Mouse (Mus musculus): Measurements from ENCODE around the gene Vasp. TPM values are rescaled to one million over a fixed set of nuclear protein-coding genes. Genes with fewer than 3 reads are reported as not detected.

Vasp gene
- polyA plus RNA-seq, 1 experiment from 2014 or later = 42.4 TPM

GRCm38 (mm10) chr7:19239986-19240385 is 31.6 kb downstream of the Vasp start:
- H3K9ac ChIP-seq = no peak overlapping the region

DNA sequence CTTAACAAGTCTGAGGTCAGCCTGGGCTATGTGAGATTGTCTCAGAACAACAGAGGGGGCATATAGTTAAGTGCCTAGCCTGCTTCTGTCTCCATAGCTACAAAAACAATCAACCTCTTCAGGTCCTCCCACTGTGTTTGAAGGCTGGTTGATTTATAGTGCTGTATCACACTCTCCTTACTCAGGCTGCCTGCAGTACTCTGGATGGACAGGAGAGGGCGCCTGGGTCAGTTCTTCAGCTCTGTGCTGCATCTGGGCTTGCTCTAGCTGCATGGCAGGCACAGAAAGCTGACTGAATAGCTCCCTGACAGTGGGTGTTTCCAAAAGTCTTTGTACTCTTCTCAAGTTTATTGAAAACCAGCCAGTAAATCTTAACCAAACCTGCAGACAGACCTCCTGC is 32.2 kb downstream of the Vasp start:
- 0% methylated on average over 1 of the region's 1 CpGs for WGBS
- Histone ChIP-seq H3K9me3 (no peaks in the 10 kb centered on the region), H3K4me2 (no peak overlapping the region), H3K27ac (peak overlapping the region; percentile 66), H3K9ac (no peak overlapping the region), H3K4me3 (replicated peaks) (no peak overlapping the region), H3K36me3 (replicated peaks) (no peaks in the 10 kb centered on the region), H3K4me1 (peaks cover 11% of the 10 kb centered on the region; the same call in 1 of the 2 replicates), H3K27me3 (no peaks in the 10 kb centered on the region)
- ATAC-seq (ENCODE audit: low FRiP score) = peak; percentile 88

More at GRCm38 (mm10) chr7:19239986-19240385, 31.6 kb downstream of the Vasp start:
- Histone ChIP-seq H3K27me3 (no peaks in the 10 kb centered on the region), H3K4me3 (replicated peaks) (no peak overlapping the region), H3K27ac (no peak overlapping the region), H3K4me1 (peaks cover 11% of the 10 kb centered on the region; the same call in 1 of the 2 replicates), H3K9me3 (no peaks in the 10 kb centered on the region), H3K4me2 (no peak overlapping the region), H3K36me3 (replicated peaks) (peaks cover 5% of the 10 kb centered on the region)
- ATAC-seq (ENCODE audit: low FRiP score) = no peak
- WGBS = 70% methylated on average over 1 of the region's 4 CpGs

DNA sequence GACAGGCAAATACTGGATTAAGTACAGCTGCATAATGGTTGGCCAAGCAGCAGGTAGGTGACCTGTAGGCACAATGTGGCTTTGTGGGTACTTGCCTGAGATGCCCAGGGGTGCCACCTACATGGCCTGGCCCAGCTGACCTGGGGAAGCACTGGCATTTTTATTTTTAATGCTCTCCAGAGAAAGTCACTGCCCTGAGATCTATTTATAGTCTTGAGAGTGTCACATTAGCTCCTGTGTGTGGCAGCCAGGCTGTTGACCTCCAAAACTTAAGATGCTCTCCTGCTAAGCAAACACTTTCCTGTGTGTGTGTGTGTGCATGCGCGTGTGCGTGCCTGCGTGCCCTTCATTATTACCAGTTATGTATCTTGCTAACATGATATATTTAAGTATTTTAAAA is 33.3 kb downstream of the Vasp start:
- no peak for ATAC-seq (ENCODE audit: low FRiP score)
- Histone ChIP-seq H3K4me2 (no peak overlapping the region), H3K9me3 (no peaks in the 10 kb centered on the region), H3K9ac (no peak overlapping the region), H3K27ac (no peak overlapping the region), H3K4me1 (peaks cover 11% of the 10 kb centered on the region; the same call in 1 of the 2 replicates), H3K27me3 (no peaks in the 10 kb centered on the region), H3K36me3 (replicated peaks) (0 out of 2 replicates have a peak, but pooled peaks cover 5% of the 10 kb centered on the region), H3K4me3 (replicated peaks) (no peak overlapping the region)
- WGBS = 98% methylated on average over 4 of the region's 4 CpGs

- peaks cover 12% of the 10 kb centered on the region; the same call in 1 of the 2 replicates for H3K36me3 ChIP-seq (replicated peaks)
- H3K4me2 ChIP-seq = no peak overlapping the region
- H3K27me3 ChIP-seq = no peaks in the 10 kb centered on the region
- H3K9ac ChIP-seq = no peak overlapping the region
- H3K27ac ChIP-seq = no peak overlapping the region
- H3K4me3 ChIP-seq (replicated peaks) = no peak overlapping the region
- H3K9me3 ChIP-seq = no peaks in the 10 kb centered on the region
- WGBS = 84% methylated on average over 2 of the region's 2 CpGs
- H3K4me1 ChIP-seq = peaks cover 11% of the 10 kb centered on the region; the same call in 1 of the 2 replicates
- ATAC-seq (ENCODE audit: low FRiP score) = no peak
Observed at GRCm38 (mm10) chr7:19236411-19236810, 35.2 kb downstream of the Vasp start.

DNA sequence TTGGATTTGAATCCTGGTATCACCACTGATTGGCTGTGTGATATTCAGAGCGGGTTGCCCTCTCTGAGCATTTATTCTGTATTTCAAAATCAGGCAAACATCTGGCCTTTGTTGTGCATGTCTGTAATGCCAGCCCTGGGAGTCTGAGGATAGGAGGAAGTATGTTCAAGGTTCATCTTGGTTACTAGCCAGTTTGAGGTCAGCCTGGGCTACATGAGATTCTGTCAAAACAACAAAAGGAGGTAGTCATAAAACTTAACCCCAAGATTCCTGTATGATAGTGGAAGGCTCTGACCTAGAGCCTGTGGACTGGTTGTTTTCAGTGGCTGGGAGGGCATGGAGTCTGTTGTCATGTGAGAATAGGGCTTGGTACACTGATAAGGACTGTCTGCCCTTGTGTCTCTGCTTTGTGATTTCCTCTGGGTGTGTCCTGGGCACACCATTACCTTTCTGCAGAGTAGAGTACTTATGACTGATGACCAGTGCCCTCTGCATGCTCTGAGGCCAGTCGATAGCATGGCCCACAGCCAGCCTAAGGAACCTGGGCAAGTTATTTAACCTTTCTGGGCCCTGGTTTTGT is 36.4 kb downstream of the Vasp start:
- Histone ChIP-seq H3K4me2 (no peak overlapping the region), H3K27me3 (no peaks in the 10 kb centered on the region), H3K4me3 (replicated peaks) (no peak overlapping the region), H3K27ac (no peak overlapping the region), H3K36me3 (replicated peaks) (peaks cover 22% of the 10 kb centered on the region), H3K9me3 (no peaks in the 10 kb centered on the region), H3K4me1 (peaks cover 14% of the 10 kb centered on the region), H3K9ac (no peak overlapping the region)
- 82% methylated on average over 2 of the region's 2 CpGs for WGBS
- no peak for ATAC-seq (ENCODE audit: low FRiP score)

GRCm38 (mm10) chr7:19234652-19235051 is 37.0 kb downstream of the Vasp start:
- no peak overlapping the region for H3K4me2 ChIP-seq
- H3K9ac ChIP-seq = no peak overlapping the region
- no peaks in the 10 kb centered on the region for H3K9me3 ChIP-seq
- H3K4me3 ChIP-seq (replicated peaks) = no peak overlapping the region
- 78% methylated on average over 5 of the region's 5 CpGs for WGBS
- peaks cover 15% of the 10 kb centered on the region for H3K4me1 ChIP-seq
- peaks cover 22% of the 10 kb centered on the region for H3K36me3 ChIP-seq (replicated peaks)
- no peak for ATAC-seq (ENCODE audit: low FRiP score)
- H3K27ac ChIP-seq = no peak overlapping the region
- no peaks in the 10 kb centered on the region for H3K27me3 ChIP-seq

- H3K9ac ChIP-seq = no peak overlapping the region
- WGBS = 94% methylated on average over 3 of the region's 3 CpGs
- no peaks in the 10 kb centered on the region for H3K9me3 ChIP-seq
- H3K36me3 ChIP-seq (replicated peaks) = peaks cover 22% of the 10 kb centered on the region
- no peak overlapping the region for H3K4me2 ChIP-seq
- peaks cover 20% of the 10 kb centered on the region for H3K4me1 ChIP-seq
- no peaks in the 10 kb centered on the region for H3K27me3 ChIP-seq
- no peak for ATAC-seq (ENCODE audit: low FRiP score)
- no peak overlapping the region for H3K4me3 ChIP-seq (replicated peaks)
- H3K27ac ChIP-seq = no peak overlapping the region
Observed at GRCm38 (mm10) chr7:19231849-19232248, 39.8 kb downstream of the Vasp start.

DNA sequence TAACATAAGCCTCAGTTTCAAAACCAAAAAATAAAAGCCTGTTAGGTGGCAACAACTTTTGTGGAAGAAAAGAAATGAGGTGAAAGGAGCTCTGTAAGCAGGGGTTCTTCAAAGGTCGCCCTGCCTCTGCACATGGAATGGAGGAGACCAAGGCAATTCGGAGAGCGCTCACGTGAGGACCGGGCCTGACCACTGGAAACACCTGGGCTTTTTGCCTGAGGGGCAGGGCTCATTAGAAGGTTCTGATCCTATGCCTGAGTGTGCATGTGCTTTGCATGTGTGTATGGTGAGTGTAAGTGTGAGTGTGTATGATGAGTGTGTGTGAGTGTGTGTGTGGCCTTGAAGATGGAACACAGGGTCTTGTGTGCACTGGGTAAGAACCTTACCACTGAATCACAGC is 40.7 kb downstream of the Vasp start:
- ATAC-seq (ENCODE audit: low FRiP score) = no peak
- Histone ChIP-seq H3K27ac (no peak overlapping the region), H3K9ac (no peak overlapping the region), H3K4me1 (peaks cover 24% of the 10 kb centered on the region), H3K27me3 (no peaks in the 10 kb centered on the region), H3K36me3 (replicated peaks) (peaks cover 23% of the 10 kb centered on the region), H3K9me3 (no peaks in the 10 kb centered on the region), H3K4me3 (replicated peaks) (no peak overlapping the region), H3K4me2 (no peak overlapping the region)
- WGBS = 95% methylated on average over 5 of the region's 5 CpGs

DNA sequence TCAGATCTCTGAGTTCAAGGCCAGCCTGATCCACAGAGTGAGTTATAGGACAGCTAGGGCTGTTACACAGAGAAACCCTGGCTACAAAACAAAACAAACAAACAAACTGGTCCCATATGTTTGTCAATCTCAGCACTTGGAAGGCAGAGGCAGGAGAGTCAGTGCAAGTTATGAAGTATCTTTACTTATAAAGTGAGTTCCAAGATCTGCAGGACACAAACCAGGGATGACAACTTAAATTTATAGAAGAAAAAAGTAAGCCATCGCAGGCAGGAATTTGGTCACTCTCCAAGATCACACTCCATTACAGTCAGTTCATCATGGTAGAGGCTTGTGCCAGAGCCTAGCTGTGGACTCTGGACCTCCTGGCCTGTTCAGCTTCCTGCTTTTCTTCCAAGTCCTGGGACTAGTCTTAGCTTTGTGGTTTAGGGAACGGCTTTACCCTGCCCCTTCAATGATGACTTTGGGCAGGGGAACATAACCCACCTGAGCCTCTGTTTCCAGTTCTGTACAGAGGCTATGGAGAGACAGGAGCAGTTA is 41.5 kb downstream of the Vasp start:
- H3K27ac ChIP-seq = no peak overlapping the region
- H3K4me1 ChIP-seq = peaks cover 24% of the 10 kb centered on the region
- no peak overlapping the region for H3K4me3 ChIP-seq (replicated peaks)
- peaks cover 26% of the 10 kb centered on the region for H3K36me3 ChIP-seq (replicated peaks)
- 0 out of 2 replicates have a peak overlapping the region, but pooled peaks have one; percentile 40 for H3K9ac ChIP-seq
- 0 out of 2 replicates have a peak overlapping the region, but pooled peaks have one; percentile 91 for H3K4me2 ChIP-seq
- no peaks in the 10 kb centered on the region for H3K27me3 ChIP-seq
- 97% methylated on average over 2 of the region's 2 CpGs for WGBS
- ATAC-seq (ENCODE audit: low FRiP score) = no peak
- no peaks in the 10 kb centered on the region for H3K9me3 ChIP-seq

DNA sequence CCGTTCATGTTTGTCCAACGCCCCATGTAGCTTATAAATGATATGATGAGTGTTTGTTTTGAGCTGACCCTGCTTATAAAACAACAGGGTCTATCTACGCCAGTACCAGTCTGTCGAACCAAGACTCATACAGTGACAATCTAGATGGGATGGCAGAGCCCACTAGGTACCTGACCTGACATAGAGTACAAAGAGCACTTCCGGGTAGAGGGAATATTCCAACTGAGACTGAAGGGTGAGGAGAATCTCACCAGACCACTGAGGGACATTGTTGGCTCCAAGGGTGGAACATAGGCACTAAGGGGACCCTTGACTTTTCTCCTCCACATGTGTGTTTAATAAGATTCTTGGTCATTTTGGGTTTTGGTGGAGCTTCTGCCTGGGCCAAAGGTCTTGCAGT is 42.2 kb downstream of the Vasp start:
- Histone ChIP-seq H3K27ac (peak overlapping the region; percentile 100; the same call in 1 of the 2 replicates), H3K9ac (peak overlapping the region; percentile 68), H3K36me3 (replicated peaks) (peaks cover 26% of the 10 kb centered on the region), H3K4me3 (replicated peaks) (peak overlapping the region; percentile 64), H3K27me3 (no peaks in the 10 kb centered on the region), H3K9me3 (no peaks in the 10 kb centered on the region), H3K4me2 (peak overlapping the region; percentile 91), H3K4me1 (peaks cover 24% of the 10 kb centered on the region)
- no peak for ATAC-seq (ENCODE audit: low FRiP score)
- WGBS = 51% methylated on average over 5 of the region's 5 CpGs

DNA sequence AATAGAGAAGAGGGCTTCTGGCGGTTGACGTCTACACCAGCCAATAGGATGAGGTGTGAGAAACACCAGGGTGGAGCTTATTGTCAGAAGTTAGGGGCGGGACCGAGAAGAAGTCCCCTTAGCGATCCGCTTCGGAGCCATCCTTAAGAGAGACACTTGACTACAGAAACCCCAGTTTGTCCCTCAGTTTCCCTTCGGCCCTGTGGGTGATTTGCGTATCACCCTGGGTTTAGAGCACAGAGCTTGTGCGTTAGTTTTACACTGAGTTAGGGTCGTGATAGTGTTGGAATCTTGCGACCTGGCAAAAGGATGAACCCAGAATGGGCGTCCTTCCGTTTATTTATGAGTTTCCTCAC is 42.8 kb downstream of the Vasp start:
- no peaks in the 10 kb centered on the region for H3K27me3 ChIP-seq
- peak overlapping the region; percentile 91 for H3K4me2 ChIP-seq
- WGBS = 0% methylated on average over 14 of the region's 14 CpGs
- peaks cover 22% of the 10 kb centered on the region for H3K36me3 ChIP-seq (replicated peaks)
- H3K4me1 ChIP-seq = peaks cover 24% of the 10 kb centered on the region
- H3K27ac ChIP-seq = peak overlapping the region; percentile 100
- H3K4me3 ChIP-seq (replicated peaks) = peak overlapping the region; percentile 64
- ATAC-seq (ENCODE audit: low FRiP score) = no peak
- H3K9me3 ChIP-seq = no peaks in the 10 kb centered on the region
- H3K9ac ChIP-seq = peak overlapping the region; percentile 68

- peak; percentile 96 for ATAC-seq (ENCODE audit: low FRiP score)
- under 1% methylated on average over 89 of the region's 91 CpGs for WGBS
- peak within 1 kb of the TSS; percentile 64 for H3K4me3 ChIP-seq (replicated peaks)
Observed at GRCm38 (mm10) chr7:19227883-19228792, 43.5 kb downstream of the Vasp start, which contains the start of gene Opa3. Gene Opa3, plus strand, starts transcription at chr7:19228334.

More at GRCm38 (mm10) chr7:19227883-19228792, 43.5 kb downstream of the Vasp start, which contains the start of gene Opa3:
- H3K36me3 ChIP-seq (replicated peaks) = peaks cover 18% of the 10 kb centered on the region
- H3K9me3 ChIP-seq = no peaks in the 10 kb centered on the region
- H3K4me1 ChIP-seq = peaks cover 24% of the 10 kb centered on the region
- peak within 1 kb of the TSS; percentile 100 for H3K27ac ChIP-seq
- H3K9ac ChIP-seq = peak within 1 kb of the TSS; percentile 70
- H3K27me3 ChIP-seq = no peaks in the 10 kb centered on the region
- peak within 1 kb of the TSS; percentile 91 for H3K4me2 ChIP-seq
